Mouse (Mus musculus): ENCODE data around the gene Acbd3. TPM values are rescaled to one million over a fixed set of nuclear protein-coding genes. Genes with fewer than 3 reads are reported as not detected.

Acbd3 gene
- polyA plus RNA-seq, 1 experiment from 2014 or later: 18.5 TPM

Other genes with a start within 250 kb of the Acbd3 start
- 0.43 and 0.44 TPM in 2 replicates for gene Stum, start 242.5 kb upstream of the Acbd3 start, polyA plus RNA-seq (2015; fragmentation: Nextera tagmentation; extraction: Ambion mirVana)
- 85.0 and 85.4 TPM in 2 replicates for gene Parp1, start 157.1 kb upstream of the Acbd3 start, polyA plus RNA-seq (2015; fragmentation: Nextera tagmentation; extraction: Ambion mirVana)
- gene Lin9, start 84.9 kb upstream of the Acbd3 start, polyA plus RNA-seq (2015; fragmentation: Nextera tagmentation; extraction: Ambion mirVana): 12.1 and 14.4 TPM in 2 replicates
- gene Mixl1, start 29.0 kb upstream of the Acbd3 start, polyA plus RNA-seq (2015; fragmentation: Nextera tagmentation; extraction: Ambion mirVana): 0.16 and 0.24 TPM in 2 replicates
- gene H3f3a, start 87.9 kb downstream of the Acbd3 start, polyA plus RNA-seq (2015; fragmentation: Nextera tagmentation; extraction: Ambion mirVana): 1,623 and 1,726 TPM in 2 replicates
- 22.0 and 23.9 TPM in 2 replicates for gene Sde2, start 125.1 kb downstream of the Acbd3 start, polyA plus RNA-seq (2015; fragmentation: Nextera tagmentation; extraction: Ambion mirVana)
- gene Lefty2, start 167.1 kb downstream of the Acbd3 start, polyA plus RNA-seq (2015; fragmentation: Nextera tagmentation; extraction: Ambion mirVana): 0.08 and 0.28 TPM in 2 replicates
- gene Pycr2, start 178.2 kb downstream of the Acbd3 start, polyA plus RNA-seq (2015; fragmentation: Nextera tagmentation; extraction: Ambion mirVana): 56.2 and 56.5 TPM in 2 replicates
- gene Lefty1, start 209.0 kb downstream of the Acbd3 start, polyA plus RNA-seq (2015; fragmentation: Nextera tagmentation; extraction: Ambion mirVana): 1.2 and 1.4 TPM in 2 replicates
- 7.7 and 8.6 TPM in 2 replicates for gene Tmem63a, start 216.3 kb downstream of the Acbd3 start, polyA plus RNA-seq (2015; fragmentation: Nextera tagmentation; extraction: Ambion mirVana)

All from heart, embryonic 13.5 days (tissue).